Mouse (Mus musculus): ENCODE results near the gene Ddx28. TPM values are rescaled to one million over a fixed set of nuclear protein-coding genes. Genes with fewer than 3 reads are reported as not detected.
A peak's percentile ranks its signal among the peaks of the same experiment; 100 is the strongest.
"Not testable (repeated sequence)": the region's sequence is repeated elsewhere in the genome, so short reads cannot be mapped to it uniquely, and the experiment has no call there.

Ddx28 gene
- polyA plus RNA-seq, 1 experiment: 6.6 TPM

- WGBS: 27% methylated on average over 7 of the region's 7 CpGs
These were observed 5.4 kb upstream of the Ddx28 start for GRCm38 (mm10) chr8:106017130-106017529.

GRCm38 (mm10) chr8:106016284-106016683 is 4.6 kb upstream of the Ddx28 start:
- Histone ChIP-seq H3K27me3 (ENCODE audit: control insufficient read depth, insufficient read depth, low read length) (no peaks in the 10 kb centered on the region), H3K4me3 (ENCODE audit: extremely low read depth, insufficient read depth, insufficient read length) (no peak overlapping the region), H3K36me3 (ENCODE audit: control insufficient read depth, insufficient read depth, low read length) (no peaks in the 10 kb centered on the region), H3K4me1 (ENCODE audit: control insufficient read depth, insufficient read depth, insufficient read length) (peaks cover 7% of the 10 kb centered on the region; the same call in 1 of the 2 replicates), H3K27ac (ENCODE audit: insufficient read depth, low read length) (no peak overlapping the region)
- no peak for TF ChIP-seq POLR2A (IDR thresholded peaks at IDR 0.05; ENCODE audit: low read depth, low read length)
- TF ChIP-seq CTCF (IDR thresholded peaks at IDR 0.05; ENCODE audit: extremely low read depth, insufficient read depth, insufficient read length, insufficient replicate concordance): no peak
- 83% methylated on average over 6 of the region's 6 CpGs for WGBS
- no peak for DNase-seq (ENCODE audit: low read depth in 1 of 2, low spot score in 2 of 2)

More at GRCm38 (mm10) chr8:106017130-106017529, 5.4 kb upstream of the Ddx28 start:
- no peaks in the 10 kb centered on the region for H3K36me3 ChIP-seq (ENCODE audit: control insufficient read depth, insufficient read depth, low read length)
- H3K4me3 ChIP-seq (ENCODE audit: extremely low read depth, insufficient read depth, insufficient read length): no peak overlapping the region
- DNase-seq (ENCODE audit: low read depth in 1 of 2, low spot score in 2 of 2): peak in 1 of 2 experiments; percentile 7
- no peak overlapping the region for H3K27ac ChIP-seq (ENCODE audit: insufficient read depth, low read length)
- peaks cover 7% of the 10 kb centered on the region; the same call in 1 of the 2 replicates for H3K4me1 ChIP-seq (ENCODE audit: control insufficient read depth, insufficient read depth, insufficient read length)
- H3K27me3 ChIP-seq (ENCODE audit: control insufficient read depth, insufficient read depth, low read length): no peaks in the 10 kb centered on the region
- TF ChIP-seq CTCF (IDR thresholded peaks at IDR 0.05; ENCODE audit: extremely low read depth, insufficient read depth, insufficient read length, insufficient replicate concordance) (no peak), POLR2A (IDR thresholded peaks at IDR 0.05; ENCODE audit: low read depth, low read length) (no peak)

DNA sequence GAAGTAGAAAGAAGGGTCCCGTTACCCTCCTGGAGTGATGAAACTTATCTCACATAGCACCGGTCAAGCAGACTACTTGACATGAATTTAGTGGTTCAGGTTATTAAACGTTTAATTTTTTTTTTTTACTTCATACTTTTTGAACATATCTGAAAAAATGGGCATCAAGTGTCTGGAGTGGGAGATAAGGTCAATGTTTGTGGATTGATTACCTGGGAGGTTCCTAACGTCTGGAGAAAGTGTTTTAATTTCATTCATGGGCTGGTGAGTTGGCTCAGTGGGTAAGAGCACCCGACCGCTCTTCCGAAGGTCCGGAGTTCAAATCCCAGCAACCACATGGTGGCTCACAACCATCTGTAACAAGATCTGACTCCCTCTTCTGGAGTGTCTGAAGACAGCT is 521 bp upstream of the Ddx28 start:
- not testable (repeated sequence) for H3K27ac ChIP-seq (ENCODE audit: insufficient read depth, low read length); H3K27me3 ChIP-seq (ENCODE audit: control insufficient read depth, insufficient read depth, low read length); H3K36me3 ChIP-seq (ENCODE audit: control insufficient read depth, insufficient read depth, low read length); H3K4me3 ChIP-seq (ENCODE audit: extremely low read depth, insufficient read depth, insufficient read length); H3K4me1 ChIP-seq (ENCODE audit: control insufficient read depth, insufficient read depth, insufficient read length); DNase-seq (ENCODE audit: low read depth in 1 of 2, low spot score in 2 of 2)
- 79% methylated on average over 8 of the region's 8 CpGs for WGBS

DNA sequence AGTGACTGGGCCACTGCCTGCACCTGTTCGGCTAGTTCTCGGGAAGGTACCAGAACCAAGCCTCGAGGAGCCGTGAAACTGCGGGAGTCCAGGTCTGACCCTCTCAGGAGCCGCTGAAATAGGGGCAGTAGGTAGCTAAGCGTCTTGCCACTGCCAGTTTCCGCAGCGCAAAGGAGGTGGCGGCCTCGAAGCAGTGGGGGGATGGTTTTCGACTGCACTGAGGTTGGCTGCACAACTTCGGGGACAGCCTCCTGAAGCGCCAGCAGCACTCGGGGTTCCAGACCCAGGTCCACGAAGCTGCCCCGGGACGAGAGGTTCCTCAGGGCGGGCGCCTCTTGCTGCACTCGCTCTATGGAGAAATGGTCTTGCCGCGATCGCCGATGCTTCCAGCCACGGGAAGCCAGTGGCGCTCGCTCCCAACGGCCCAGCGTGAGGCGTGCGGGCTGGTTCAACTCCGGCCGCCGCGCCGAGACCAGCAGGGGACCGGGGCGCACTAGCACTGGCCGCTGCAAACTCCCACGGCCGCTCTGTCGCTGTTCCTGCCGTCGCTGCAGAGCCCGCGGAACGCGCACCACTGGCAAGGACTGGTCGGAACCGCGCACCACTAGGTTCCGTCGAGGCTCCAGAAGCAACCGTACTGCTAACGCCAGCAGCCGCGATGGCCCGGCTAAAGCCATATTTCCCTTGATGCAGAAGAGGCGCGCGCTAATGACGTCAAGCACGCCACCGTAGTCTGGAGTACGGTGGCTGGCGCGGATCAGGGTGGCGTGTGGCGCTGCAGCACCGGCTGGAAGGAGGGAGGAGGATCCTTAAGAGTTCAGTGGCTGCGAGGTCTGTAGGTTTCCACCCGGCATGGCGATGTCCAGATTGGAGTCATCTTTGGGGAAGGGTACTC is 687 bp downstream of the Ddx28 start:
- Histone ChIP-seq H3K4me3 (ENCODE audit: extremely low read depth, insufficient read depth, insufficient read length) (peak overlapping the region; percentile 87), H3K36me3 (ENCODE audit: control insufficient read depth, insufficient read depth, low read length) (no peaks in the 10 kb centered on the region), H3K4me1 (ENCODE audit: control insufficient read depth, insufficient read depth, insufficient read length) (peaks cover 4% of the 10 kb centered on the region; the same call in 1 of the 2 replicates), H3K27me3 (ENCODE audit: control insufficient read depth, insufficient read depth, low read length) (no peaks in the 10 kb centered on the region), H3K27ac (ENCODE audit: insufficient read depth, low read length) (peak overlapping the region; percentile 50)
- peak; percentile 67 to 87 for DNase-seq (ENCODE audit: low read depth in 1 of 2, low spot score in 2 of 2)
- under 1% methylated on average over 74 of the region's 74 CpGs for WGBS
- no peak for TF ChIP-seq CTCF (IDR thresholded peaks at IDR 0.05; ENCODE audit: extremely low read depth, insufficient read depth, insufficient read length, insufficient replicate concordance)
- peak; percentile 58; the same call in 1 of the 2 replicates for TF ChIP-seq POLR2A (IDR thresholded peaks at IDR 0.05; ENCODE audit: low read depth, low read length)

DNA sequence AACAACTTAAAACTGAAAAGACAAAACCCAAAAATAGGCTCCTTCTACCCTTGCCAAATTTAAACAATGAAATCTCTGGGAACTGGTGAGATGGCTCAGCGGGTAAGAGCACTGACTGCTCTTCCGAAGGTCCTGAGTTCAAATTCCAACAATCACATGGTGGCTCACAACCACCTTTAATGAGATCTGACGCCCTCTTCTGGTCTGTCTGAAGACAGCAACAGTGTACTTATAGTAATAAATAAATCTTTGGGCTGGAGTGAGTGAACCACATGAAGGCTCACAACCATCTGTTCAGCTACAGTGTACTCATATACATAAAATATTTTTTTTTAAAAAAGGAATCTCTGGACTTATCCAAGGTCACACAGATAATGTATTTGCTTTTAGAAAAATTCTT is 3.8 kb downstream of the Ddx28 start:
- H3K4me3 ChIP-seq (ENCODE audit: extremely low read depth, insufficient read depth, insufficient read length); H3K27me3 ChIP-seq (ENCODE audit: control insufficient read depth, insufficient read depth, low read length); DNase-seq (ENCODE audit: low read depth in 1 of 2, low spot score in 2 of 2); H3K36me3 ChIP-seq (ENCODE audit: control insufficient read depth, insufficient read depth, low read length); H3K27ac ChIP-seq (ENCODE audit: insufficient read depth, low read length); H3K4me1 ChIP-seq (ENCODE audit: control insufficient read depth, insufficient read depth, insufficient read length): not testable (repeated sequence)
- 69% methylated on average over 3 of the region's 3 CpGs for WGBS

GRCm38 (mm10) chr8:106007135-106007534 is 4.5 kb downstream of the Ddx28 start:
- no peak for DNase-seq (ENCODE audit: low read depth in 1 of 2, low spot score in 2 of 2)
- no peaks in the 10 kb centered on the region for H3K36me3 ChIP-seq (ENCODE audit: control insufficient read depth, insufficient read depth, low read length)
- no peak overlapping the region for H3K4me3 ChIP-seq (ENCODE audit: extremely low read depth, insufficient read depth, insufficient read length)
- TF ChIP-seq POLR2A (IDR thresholded peaks at IDR 0.05; ENCODE audit: low read depth, low read length) (no peak), CTCF (IDR thresholded peaks at IDR 0.05; ENCODE audit: extremely low read depth, insufficient read depth, insufficient read length, insufficient replicate concordance) (no peak)
- WGBS: 58% methylated on average over 3 of the region's 3 CpGs
- H3K27ac ChIP-seq (ENCODE audit: insufficient read depth, low read length): no peak overlapping the region
- no peaks in the 10 kb centered on the region for H3K27me3 ChIP-seq (ENCODE audit: control insufficient read depth, insufficient read depth, low read length)
- H3K4me1 ChIP-seq (ENCODE audit: control insufficient read depth, insufficient read depth, insufficient read length): peaks cover 4% of the 10 kb centered on the region; the same call in 1 of the 2 replicates

GRCm38 (mm10) chr8:106006413-106006812 is 5.3 kb downstream of the Ddx28 start:
- DNase-seq (ENCODE audit: low read depth in 1 of 2, low spot score in 2 of 2): no peak
- Histone ChIP-seq H3K36me3 (ENCODE audit: control insufficient read depth, insufficient read depth, low read length) (no peaks in the 10 kb centered on the region), H3K4me1 (ENCODE audit: control insufficient read depth, insufficient read depth, insufficient read length) (peaks cover 4% of the 10 kb centered on the region; the same call in 1 of the 2 replicates), H3K4me3 (ENCODE audit: extremely low read depth, insufficient read depth, insufficient read length) (no peak overlapping the region), H3K27me3 (ENCODE audit: control insufficient read depth, insufficient read depth, low read length) (no peaks in the 10 kb centered on the region), H3K27ac (ENCODE audit: insufficient read depth, low read length) (no peak overlapping the region)
- 85% methylated on average over 4 of the region's 4 CpGs for WGBS
- TF ChIP-seq CTCF (IDR thresholded peaks at IDR 0.05; ENCODE audit: extremely low read depth, insufficient read depth, insufficient read length, insufficient replicate concordance): no peak
- no peak for TF ChIP-seq POLR2A (IDR thresholded peaks at IDR 0.05; ENCODE audit: low read depth, low read length)

All from spleen, adult 2 months (tissue).